Mouse (Mus musculus): ENCODE results near the gene Fgfr2. TPM values are rescaled to one million over a fixed set of nuclear protein-coding genes. Genes with fewer than 3 reads are reported as not detected.

The Fgfr2 gene
- total and polyA plus RNA-seq, 2 experiments from 2014 or later, result 17.1 to 47.6 TPM

GRCm38 (mm10) chr7:131604946-131605345, 1518.2 kb downstream of the Fgfr2 start:
- DNase-seq, result no peak
- no peak for TF ChIP-seq CTCF (IDR thresholded peaks at IDR 0.05; ENCODE audit: low read depth)
- Histone ChIP-seq H3K27ac (ENCODE audit: low read depth, low read length) (no peak overlapping the region), H3K9ac (no peak overlapping the region), H3K4me1 (ENCODE audit: insufficient read depth) (no peaks in the 10 kb centered on the region), H3K4me3 (ENCODE audit: low read depth, low read length) (no peak overlapping the region), H3K36me3 (ENCODE audit: insufficient read depth) (no peaks in the 10 kb centered on the region), H3K9me3 (ENCODE audit: low read length) (no peaks in the 10 kb centered on the region), H3K4me2 (ENCODE audit: low read depth) (no peak overlapping the region), H3K27me3 (ENCODE audit: insufficient read depth, low read length) (no peaks in the 10 kb centered on the region; the same call in 1 of the 2 replicates)
- 91% methylated on average over 10 of the region's 10 CpGs for WGBS
- ATAC-seq, result no peak

DNA sequence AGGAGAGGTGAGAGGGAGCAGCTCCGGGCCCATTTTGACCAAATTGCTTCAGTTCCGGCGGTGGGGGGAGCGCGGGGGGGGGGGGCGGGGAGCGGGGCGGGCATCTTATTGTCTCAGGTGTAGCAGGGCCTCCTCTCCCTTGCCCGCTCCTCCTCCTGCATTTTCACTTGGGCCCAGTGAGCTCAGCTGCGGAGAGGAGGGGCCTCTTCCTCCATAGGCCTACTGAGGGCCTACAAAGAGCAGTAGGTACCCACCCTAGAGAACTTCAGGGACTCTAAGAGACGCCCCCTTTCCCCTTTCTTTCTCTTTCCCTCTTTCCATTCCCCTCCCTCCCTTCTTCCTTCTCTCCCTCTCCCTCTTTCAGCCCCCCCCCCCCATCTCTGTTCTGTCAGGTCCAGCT, 1520.0 kb downstream of the Fgfr2 start:
- Histone ChIP-seq H3K4me1 (ENCODE audit: insufficient read depth) (peaks cover 1% of the 10 kb centered on the region; the same call in 1 of the 2 replicates), H3K27ac (ENCODE audit: low read depth, low read length) (no peak overlapping the region), H3K4me3 (ENCODE audit: low read depth, low read length) (no peak overlapping the region), H3K27me3 (ENCODE audit: insufficient read depth, low read length) (peaks cover 5% of the 10 kb centered on the region), H3K4me2 (ENCODE audit: low read depth) (no peak overlapping the region), H3K36me3 (ENCODE audit: insufficient read depth) (no peaks in the 10 kb centered on the region), H3K9ac (no peak overlapping the region), H3K9me3 (ENCODE audit: low read length) (no peaks in the 10 kb centered on the region)
- DNase-seq (no peak), ATAC-seq (no peak)
- WGBS, result 9% methylated on average over 9 of the region's 11 CpGs
- no peak for TF ChIP-seq CTCF (IDR thresholded peaks at IDR 0.05; ENCODE audit: low read depth)

DNA sequence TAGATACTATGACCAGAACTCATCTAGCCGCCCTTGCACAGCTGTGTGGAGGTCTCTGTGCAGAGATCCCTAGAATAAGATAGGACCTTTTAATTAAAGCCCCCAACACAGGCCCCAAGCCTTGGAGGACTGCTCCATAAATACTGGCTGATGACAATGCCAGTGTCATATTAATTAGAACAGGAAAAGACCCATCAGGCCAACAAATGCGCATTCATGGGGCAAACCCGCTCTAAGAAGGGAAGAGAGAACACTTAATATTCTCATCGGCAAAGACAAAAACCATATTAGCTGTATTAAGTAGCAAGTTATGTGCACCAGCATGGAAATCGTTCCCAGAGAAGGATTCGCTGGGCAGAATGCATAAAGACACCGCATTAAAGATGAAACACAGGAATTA, 1521.0 kb downstream of the Fgfr2 start:
- Histone ChIP-seq H3K9ac (no peak overlapping the region), H3K27ac (ENCODE audit: low read depth, low read length) (no peak overlapping the region), H3K27me3 (ENCODE audit: insufficient read depth, low read length) (peaks cover 5% of the 10 kb centered on the region), H3K4me3 (ENCODE audit: low read depth, low read length) (no peak overlapping the region), H3K9me3 (ENCODE audit: low read length) (no peaks in the 10 kb centered on the region), H3K36me3 (ENCODE audit: insufficient read depth) (no peaks in the 10 kb centered on the region), H3K4me1 (ENCODE audit: insufficient read depth) (peaks cover 4% of the 10 kb centered on the region; the same call in 1 of the 2 replicates), H3K4me2 (ENCODE audit: low read depth) (no peak overlapping the region)
- DNase-seq (no peak), ATAC-seq (no peak)
- no peak for TF ChIP-seq CTCF (IDR thresholded peaks at IDR 0.05; ENCODE audit: low read depth)
- 54% methylated on average over 7 of the region's 7 CpGs for WGBS

GRCm38 (mm10) chr7:131598483-131598824, 1524.7 kb downstream of the Fgfr2 start:
- peaks cover 4% of the 10 kb centered on the region; the same call in 1 of the 2 replicates for H3K4me1 ChIP-seq (ENCODE audit: insufficient read depth)
- DNase-seq (peak; percentile 68), ATAC-seq (peak; percentile 65)
- peaks cover 9% of the 10 kb centered on the region for H3K27me3 ChIP-seq (ENCODE audit: insufficient read depth, low read length)
- 5% methylated on average over 5 of the region's 5 CpGs for WGBS
- H3K9ac ChIP-seq, result 0 out of 2 replicates have a peak overlapping the region, but pooled peaks have one; percentile 18
- H3K36me3 ChIP-seq (ENCODE audit: insufficient read depth), result no peaks in the 10 kb centered on the region
- TF ChIP-seq CTCF (IDR thresholded peaks at IDR 0.05; ENCODE audit: low read depth), result peak; percentile 53; the same call in 1 of the 2 replicates
- no peaks in the 10 kb centered on the region for H3K9me3 ChIP-seq (ENCODE audit: low read length)
- 0 out of 2 replicates have a peak overlapping the region, but pooled peaks have one; percentile 9 for H3K4me2 ChIP-seq (ENCODE audit: low read depth)
- no peak overlapping the region for H3K27ac ChIP-seq (ENCODE audit: low read depth, low read length)
- no peak overlapping the region for H3K4me3 ChIP-seq (ENCODE audit: low read depth, low read length)

DNA sequence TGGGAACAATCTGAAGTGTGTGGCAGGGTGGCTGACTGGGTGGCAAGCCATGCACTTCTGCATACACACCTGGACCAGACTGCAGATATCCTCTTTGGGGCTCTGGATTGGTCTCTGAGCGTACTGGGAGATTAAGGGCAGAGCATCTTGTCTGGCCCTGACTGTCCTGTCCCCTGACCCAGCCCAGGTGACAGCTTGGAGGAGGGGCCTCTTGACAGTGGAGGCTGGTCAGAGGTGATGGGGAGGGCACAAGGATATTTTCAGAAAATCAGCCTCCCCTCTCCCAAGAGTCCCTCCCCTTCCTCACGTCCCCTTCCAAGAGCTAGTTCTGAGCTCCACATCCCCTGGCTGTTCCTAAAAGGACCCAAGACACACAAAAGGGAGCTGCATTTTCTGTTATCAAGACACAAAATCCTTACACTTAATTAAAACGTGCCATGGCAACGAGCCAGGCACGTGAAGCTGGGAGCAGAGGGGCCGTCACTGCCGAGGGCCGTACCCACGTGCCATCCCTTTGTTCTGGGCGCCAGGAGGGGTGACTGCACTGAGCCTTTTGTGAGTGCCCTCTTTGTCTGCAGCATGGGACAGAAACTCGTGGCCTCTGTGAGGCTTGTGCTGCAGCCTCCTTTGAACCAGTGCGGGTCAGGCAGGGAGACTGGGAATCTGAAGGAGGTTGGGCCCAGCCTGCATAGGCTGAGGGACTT, 1525.2 kb downstream of the Fgfr2 start:
- Histone ChIP-seq H3K9me3 (ENCODE audit: low read length) (no peaks in the 10 kb centered on the region), H3K4me1 (ENCODE audit: insufficient read depth) (peaks cover 4% of the 10 kb centered on the region; the same call in 1 of the 2 replicates), H3K4me2 (ENCODE audit: low read depth) (peak overlapping the region; percentile 9; the same call in 1 of the 2 replicates), H3K36me3 (ENCODE audit: insufficient read depth) (no peaks in the 10 kb centered on the region), H3K27ac (ENCODE audit: low read depth, low read length) (no peak overlapping the region), H3K4me3 (ENCODE audit: low read depth, low read length) (no peak overlapping the region), H3K27me3 (ENCODE audit: insufficient read depth, low read length) (peaks cover 9% of the 10 kb centered on the region), H3K9ac (peak overlapping the region; percentile 18; the same call in 1 of the 2 replicates)
- WGBS, result 6% methylated on average over 12 of the region's 12 CpGs
- peak; percentile 50 for DNase-seq
- TF ChIP-seq CTCF (IDR thresholded peaks at IDR 0.05; ENCODE audit: low read depth), result no peak
- ATAC-seq, result peak; percentile 76

DNA sequence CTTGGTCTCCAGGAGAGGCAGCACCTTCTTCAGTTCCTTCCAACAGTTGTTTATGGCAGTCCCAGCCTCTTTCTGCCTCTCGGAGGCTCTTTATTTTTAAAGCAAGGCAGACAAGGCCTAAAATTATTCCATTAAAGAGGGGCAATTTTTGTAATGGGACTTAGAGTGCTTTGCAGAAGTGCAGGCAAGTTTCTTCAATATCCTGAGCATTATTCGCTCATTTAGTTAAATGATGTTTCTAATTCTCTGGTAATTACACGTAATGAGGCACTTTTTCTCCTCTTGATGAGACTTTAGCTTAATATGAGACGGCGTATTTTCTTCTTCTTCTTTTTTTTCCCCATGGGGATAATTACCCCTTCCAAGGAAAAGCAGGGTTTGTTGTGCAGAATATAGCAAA, 1537.6 kb downstream of the Fgfr2 start:
- Histone ChIP-seq H3K9ac (no peak overlapping the region), H3K9me3 (ENCODE audit: low read length) (no peaks in the 10 kb centered on the region), H3K4me2 (ENCODE audit: low read depth) (no peak overlapping the region), H3K4me1 (ENCODE audit: insufficient read depth) (no peaks in the 10 kb centered on the region), H3K36me3 (ENCODE audit: insufficient read depth) (no peaks in the 10 kb centered on the region), H3K4me3 (ENCODE audit: low read depth, low read length) (no peak overlapping the region), H3K27ac (ENCODE audit: low read depth, low read length) (no peak overlapping the region), H3K27me3 (ENCODE audit: insufficient read depth, low read length) (0 out of 2 replicates have a peak, but pooled peaks cover 4% of the 10 kb centered on the region)
- DNase-seq (no peak), ATAC-seq (peak; percentile 38; the same call in 1 of the 2 replicates)
- no peak for TF ChIP-seq CTCF (IDR thresholded peaks at IDR 0.05; ENCODE audit: low read depth)
- WGBS, result 54% methylated on average over 5 of the region's 5 CpGs

DNA sequence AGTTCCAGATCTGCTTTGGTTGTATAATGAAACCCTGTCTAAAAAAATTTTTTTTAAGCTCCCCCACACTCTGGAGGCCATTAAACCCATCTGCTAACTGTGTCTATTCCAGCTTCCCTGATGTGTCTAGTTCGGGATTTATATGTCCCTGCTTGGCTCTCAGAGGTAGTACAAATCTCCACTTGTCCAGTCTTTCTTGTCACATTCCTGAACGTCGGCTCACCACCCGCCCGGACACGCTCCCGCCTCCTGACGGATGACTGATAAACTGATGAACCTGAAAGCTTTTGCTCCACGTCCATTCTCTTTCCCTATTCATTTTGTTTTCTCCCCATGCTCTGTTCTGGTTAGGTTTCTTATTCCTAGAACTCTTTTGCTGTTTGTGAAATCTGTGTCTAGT, 1541.0 kb downstream of the Fgfr2 start:
- WGBS, result 83% methylated on average over 9 of the region's 9 CpGs
- H3K27me3 ChIP-seq (ENCODE audit: insufficient read depth, low read length), result 0 out of 2 replicates have a peak, but pooled peaks cover 4% of the 10 kb centered on the region
- H3K9me3 ChIP-seq (ENCODE audit: low read length), result no peaks in the 10 kb centered on the region
- no peak for TF ChIP-seq CTCF (IDR thresholded peaks at IDR 0.05; ENCODE audit: low read depth)
- H3K36me3 ChIP-seq (ENCODE audit: insufficient read depth), result no peaks in the 10 kb centered on the region
- DNase-seq, result no peak
- H3K9ac ChIP-seq, result no peak overlapping the region
- H3K4me3 ChIP-seq (ENCODE audit: low read depth, low read length), result no peak overlapping the region
- H3K4me1 ChIP-seq (ENCODE audit: insufficient read depth), result no peaks in the 10 kb centered on the region
- H3K27ac ChIP-seq (ENCODE audit: low read depth, low read length), result no peak overlapping the region
- no peak overlapping the region for H3K4me2 ChIP-seq (ENCODE audit: low read depth)
- ATAC-seq, result no peak

Measured in forebrain, postnatal 0 days (tissue).